Mouse (Mus musculus): Measurements from ENCODE around the gene Gm21915.

Gm21915 gene

DNA sequence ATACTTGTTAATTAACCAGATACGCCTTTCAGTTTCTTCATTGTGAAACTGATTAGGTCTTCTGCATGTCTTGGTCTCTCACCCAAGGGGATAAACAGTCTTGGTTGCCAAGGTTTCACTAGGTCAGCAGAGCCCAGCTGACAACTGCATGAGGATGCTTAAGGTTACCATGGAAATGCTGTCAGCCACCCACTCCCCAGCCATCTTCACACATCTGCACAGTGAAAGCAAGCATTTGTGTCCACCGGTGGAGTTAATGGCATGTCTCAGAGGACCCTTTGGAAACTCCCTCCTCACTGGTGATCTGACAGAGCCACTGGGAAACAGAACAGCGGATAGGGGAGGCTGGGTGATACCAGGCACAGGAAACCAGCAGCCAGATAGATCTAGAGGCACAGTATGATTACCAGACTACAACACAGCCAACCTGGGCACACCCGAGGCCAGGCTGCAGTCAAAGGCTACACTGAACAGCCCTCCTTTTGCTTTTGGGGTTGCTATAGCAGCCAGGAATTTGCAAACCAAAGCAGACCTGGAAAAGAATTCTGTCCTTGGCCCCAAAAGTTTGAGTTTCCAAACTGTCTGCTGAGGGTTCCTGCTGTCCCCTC, 1.0 kb downstream of the Gm21915 start:
- no peak for DNase-seq

DNA sequence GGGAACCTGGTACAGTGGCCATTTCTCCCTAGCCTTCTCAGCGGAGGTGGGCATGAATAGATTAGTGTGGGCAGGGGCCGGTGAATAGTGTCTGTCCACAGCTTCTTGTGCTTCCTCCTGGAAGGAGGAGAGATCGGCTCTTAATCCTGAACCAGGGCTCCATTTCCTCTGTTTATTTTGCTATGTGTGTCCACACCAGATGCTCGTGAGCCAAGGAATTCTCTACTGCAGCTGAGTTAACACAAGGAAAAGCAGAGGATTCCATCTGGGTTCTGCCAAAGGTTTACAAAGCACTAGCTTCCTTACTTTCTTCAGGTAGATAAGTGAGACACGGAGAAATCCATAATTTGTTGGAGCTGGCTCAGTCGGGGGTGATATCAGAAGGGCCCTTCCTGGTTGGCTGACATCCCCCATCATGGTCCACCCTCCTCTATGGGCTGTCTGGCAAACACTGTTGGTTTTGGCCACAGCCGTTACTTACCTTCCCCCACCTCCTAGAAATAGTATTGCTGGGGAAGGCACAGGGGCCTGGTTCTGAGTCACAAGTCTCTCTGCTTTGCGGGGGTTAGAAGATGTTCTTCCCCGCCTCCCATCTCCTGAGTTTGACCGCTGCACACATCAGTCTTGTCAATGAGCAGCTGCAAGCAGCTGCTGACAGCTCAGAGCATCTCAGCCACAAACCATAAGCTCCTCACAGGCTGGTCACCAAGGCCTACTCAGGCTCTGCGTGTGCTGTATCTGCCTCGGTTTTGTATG, 5.0 kb downstream of the Gm21915 start:
- DNase-seq, result no peak

DNA sequence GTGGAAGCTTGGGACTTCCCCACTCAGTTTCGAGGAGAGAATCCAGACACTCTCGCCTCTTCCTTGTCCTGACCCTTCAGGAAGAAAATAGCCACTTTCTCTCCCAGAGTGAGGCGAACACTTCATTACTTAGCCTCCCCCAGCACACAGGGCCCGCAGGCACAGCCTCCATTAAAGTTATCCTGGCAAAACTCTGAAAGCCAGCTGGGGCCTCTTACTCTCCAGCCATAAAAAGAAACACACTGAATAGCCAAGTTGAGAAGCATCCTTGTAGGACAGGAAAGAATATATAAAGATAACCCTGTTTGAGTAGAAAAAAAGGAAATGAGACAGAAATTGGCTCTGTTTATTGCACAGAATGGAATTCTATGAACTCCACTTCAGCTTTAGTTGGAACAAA, 8.2 kb downstream of the Gm21915 start:
- DNase-seq, result no peak

DNA sequence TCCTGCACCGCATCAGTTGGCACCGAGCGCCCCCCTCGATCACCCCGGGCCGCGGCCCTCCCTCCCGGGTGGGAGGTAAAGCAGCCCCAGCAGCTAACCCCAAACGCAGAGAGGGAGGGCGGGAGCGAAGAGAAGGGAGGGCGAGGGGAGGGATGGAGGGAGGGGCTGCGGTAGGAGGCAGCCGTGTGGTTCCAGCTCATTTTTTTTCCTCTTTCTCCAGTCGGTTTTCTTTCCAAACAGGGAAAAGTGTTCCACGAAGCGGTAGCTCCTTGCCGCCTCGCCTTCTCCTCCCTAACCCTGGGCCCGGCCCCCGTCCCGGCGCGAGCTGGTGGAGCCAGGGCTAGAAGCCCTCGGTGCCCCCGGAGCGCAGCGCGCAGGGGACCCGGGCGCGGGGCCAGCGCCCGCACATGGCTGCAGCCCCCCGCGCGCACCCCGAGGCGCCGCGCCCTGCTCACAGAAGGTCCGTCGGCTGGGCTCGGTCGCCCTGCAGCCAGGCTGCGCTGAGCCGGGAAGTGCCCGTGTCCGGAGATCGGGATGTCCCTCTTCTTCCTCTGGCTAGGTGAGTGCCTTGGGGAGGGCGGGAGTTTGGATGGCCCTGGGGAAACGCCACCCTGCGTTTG, 15.5 kb downstream of the Gm21915 start, which contains the start of gene Clmp:
Gene Clmp (plus strand): TSS at position 162 of the 620 bp plus-strand sequence.
- DNase-seq, result no peak

DNA sequence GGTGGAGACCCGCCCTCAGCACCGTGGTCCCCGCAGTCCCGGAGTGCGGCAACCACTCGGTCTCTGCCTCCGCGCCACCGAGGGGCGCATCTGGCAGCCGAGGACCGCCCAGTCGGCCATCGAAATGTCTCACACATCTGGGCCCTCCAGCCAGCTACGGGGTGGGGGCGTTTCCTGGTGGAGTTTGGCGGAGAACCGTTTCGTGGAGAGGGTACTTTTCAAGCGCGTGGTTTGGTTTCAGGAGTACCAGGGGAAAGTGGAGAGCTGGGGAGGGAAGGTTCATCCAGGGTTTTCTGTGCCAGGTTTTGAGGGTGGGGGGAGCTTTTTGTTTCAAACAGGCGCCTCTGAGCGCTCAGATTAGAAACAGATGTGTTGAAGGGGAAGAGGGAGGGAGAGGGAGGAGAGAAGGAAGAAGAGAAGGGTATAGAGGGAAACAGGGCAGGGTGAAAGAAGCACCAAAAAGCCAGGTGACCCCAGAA, 16.0 kb downstream of the Gm21915 start:
- no peak for DNase-seq

DNA sequence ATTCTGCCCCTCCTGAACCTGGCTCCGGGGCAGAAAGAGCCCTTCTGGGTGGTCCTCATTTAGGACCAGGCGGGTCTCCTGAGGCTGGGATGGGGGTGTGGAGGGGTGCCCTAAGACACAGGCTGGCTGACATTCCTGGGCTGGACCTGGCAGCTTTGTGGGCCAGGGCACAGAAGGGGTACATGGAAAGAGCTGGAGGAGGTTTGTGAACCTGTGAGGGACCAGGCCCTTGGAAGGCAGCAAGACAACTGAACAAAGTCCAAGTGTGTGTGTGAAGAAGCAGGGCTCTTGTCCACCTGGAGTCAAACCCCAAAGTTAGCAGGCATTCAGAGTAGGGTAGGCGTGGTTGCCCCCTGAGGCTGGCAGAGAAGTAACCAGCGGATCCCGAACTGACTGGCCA, 16.6 kb downstream of the Gm21915 start:
- DNase-seq, result no peak

DNA sequence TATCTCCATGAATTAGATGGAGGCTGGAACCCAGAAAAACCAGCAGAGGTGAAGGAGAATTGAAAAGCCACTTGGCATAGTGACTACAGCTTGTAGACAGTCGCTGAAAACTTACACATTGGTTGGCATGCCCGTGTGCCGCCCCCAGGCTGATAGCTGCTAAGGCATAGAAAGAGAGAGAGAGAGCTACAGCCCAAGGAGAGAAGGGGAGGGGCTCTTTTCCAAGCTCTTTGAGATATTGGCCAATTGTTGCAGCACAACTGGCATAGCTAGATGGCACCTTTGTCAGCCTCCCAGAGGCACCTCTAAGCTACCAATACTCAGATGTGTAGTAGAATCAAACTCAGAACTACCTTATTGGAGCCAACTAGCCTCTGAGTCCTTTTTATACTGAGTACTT, 17.1 kb downstream of the Gm21915 start:
- no peak for DNase-seq

DNA sequence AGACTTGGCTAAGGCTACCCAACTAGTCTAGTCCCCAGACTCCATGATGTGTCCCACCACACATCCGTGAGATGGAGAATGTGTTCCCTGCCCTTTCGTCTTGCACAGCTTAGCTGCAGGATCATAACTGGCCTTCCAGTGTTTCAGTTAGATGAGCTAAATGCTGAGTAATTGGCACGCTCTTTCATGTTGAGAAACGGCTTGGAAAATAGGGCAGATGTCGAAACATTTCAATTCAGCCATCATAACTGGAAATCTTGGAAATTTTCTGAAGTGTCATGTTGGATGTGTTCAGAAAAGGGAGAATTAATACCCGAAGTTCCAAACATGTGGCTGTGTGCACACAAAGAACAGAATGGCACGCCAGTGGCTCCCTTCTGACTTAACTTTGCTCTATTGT, 20.1 kb downstream of the Gm21915 start:
- DNase-seq, result no peak

DNA sequence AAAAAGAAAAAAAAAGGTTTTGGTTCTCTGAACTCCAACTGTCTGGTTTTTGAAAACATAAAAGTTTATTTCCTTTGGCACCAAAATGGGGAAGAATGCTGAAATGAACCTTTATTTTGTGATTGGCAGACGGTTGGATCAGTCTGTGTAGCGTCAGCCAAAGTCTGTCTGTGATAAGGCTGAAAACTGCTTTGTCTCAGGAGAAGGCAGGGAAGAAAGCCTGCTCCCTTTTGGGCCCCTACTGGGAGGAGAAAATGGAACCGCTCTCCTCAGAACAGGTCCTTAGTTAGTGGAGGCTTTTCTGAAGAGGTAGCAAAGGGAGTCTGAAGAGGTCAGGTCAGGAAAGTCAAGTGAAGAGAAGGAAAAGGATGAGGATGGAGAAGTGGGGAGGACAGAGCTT, 22.6 kb downstream of the Gm21915 start:
- no peak for DNase-seq

DNA sequence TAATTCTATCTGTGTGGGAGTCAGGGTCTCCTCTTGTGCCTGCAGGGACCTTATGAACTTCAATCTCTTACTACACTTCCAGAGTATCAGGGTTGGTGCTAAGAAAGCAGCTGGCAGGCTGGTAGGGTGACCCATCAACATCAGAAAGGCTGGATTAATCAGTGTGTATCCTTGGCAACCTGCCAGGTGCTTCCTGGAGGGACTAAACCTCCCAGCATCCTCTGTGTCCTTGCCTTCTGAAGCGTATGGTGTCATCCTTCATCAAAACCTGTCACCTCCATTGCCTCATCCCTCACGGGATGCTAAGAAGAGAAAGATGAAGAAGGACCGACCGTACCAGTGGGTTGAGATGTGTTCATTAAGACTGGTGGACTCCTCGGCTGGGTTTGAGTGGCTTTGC, 23.4 kb downstream of the Gm21915 start:
- peak; percentile 21 for DNase-seq

DNA sequence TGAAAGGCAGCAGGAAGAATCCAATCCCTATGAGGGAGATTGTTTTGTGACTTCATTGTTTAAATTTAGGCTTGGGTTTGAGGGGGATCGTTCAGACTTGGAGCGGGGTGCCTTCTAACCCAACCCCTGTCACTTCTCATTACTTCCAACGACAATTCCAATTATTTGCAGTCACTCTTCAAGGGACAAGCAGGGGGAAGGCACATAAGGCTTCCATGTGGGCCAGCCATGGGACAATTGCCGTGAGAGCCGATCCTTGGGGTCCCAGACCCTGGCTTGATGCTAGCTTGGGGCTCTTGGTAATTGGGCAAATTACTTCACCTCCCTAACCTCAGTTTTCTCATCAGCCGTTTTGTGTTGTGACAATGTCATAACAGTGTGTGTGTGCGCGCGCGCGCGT, 23.9 kb downstream of the Gm21915 start:
- no peak for DNase-seq

DNA sequence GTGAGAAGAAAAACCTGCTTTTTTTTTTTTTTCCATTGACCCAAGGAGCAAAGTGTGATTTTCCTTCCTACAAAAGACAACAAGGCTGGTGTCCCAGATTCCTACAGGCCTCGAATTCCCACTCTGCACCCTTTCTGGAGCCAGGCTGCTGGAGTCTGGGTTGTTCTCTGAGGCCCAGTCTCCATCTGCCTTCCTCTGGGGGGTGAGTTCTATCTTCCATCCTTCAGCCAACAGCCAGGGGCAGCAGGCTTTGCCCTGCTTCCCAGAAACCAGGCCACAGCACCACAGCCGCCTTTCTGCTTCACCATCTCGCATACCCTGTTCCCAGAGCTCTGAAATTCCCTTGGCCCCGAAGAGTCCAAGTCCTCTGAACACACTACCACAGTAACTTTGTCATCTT, 25.7 kb downstream of the Gm21915 start:
- no peak for DNase-seq

DNA sequence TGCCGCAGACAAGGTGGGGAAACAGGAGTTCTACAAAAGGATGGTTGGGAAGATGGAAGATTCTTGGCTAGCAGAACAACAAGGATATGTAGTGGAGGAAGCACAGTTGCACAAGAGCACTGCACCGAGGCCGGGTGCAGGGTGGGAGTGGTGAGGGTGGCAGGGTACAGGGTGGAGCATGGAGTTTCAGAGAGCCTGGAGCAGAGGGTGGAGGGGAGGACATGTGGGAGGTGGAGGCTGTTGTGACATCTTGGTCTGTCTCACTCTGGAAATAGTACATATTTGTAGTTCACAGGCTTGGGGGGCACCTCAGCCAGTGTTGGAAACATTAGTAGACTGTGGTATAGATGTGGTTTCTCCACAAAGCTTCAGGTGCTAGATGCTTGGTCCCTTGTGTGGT, 28.8 kb downstream of the Gm21915 start:
- no peak for DNase-seq

DNA sequence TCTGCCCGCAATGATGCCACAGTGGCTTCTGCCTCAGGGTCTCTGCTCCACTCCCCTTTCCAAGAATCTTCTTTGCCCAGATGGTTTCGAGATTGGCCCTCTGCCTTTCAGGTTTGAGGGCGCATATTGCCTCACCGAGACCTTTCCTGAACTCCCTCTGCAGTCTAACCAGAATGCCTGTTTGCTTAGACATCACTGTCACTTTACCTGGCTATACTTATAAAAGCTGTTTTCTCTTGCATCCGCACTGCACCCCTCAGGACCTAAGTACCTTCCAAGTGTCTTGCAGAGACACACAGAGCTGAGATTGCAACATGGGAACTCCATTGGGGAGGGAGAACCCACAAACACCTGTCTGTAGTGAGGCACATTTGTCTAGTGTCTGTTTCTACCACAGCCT, 29.8 kb downstream of the Gm21915 start:
- no peak for DNase-seq

DNA sequence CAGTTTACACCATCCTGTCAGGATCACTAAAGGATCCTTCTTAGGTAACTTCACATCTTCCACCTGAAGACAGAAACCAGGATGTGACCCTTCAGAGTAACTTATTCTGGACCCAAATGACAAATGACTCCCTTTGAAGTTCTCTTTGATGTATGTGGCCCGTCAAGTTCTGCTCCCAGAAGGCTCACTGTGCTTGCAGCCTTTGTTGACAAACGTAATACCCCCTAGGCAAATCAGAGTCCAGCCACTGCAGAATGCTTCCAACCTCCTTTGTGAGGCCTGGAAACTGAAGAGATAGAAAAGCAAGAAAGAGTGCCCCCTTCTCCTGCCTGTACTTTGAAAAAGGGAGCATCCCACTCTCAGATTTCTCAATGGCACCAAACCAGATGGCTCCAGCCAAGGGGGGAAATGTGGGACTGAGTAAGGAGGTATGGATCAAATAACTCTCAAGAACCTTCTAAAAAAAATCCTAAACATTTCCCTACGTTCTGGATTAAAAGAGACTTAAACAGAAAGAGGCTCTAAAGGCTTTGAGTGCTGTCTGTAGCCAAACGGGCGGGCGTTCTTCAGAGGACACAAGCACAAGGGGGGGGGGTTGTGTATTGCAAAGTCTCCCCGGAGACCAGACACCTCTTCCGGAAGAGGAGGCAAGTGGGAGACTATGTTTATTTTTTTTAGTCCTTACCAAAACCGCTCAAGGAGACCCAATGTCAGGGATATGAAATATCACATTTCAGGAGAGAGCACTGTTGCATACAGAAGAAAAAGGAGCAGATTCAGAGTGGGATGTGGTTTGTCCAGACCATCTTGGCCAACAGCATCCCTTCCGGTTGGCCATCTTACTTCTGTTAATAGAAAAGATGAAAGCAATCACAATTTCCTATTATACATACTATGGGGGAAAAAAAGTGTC, 34.2 kb downstream of the Gm21915 start:
- no peak for DNase-seq

DNA sequence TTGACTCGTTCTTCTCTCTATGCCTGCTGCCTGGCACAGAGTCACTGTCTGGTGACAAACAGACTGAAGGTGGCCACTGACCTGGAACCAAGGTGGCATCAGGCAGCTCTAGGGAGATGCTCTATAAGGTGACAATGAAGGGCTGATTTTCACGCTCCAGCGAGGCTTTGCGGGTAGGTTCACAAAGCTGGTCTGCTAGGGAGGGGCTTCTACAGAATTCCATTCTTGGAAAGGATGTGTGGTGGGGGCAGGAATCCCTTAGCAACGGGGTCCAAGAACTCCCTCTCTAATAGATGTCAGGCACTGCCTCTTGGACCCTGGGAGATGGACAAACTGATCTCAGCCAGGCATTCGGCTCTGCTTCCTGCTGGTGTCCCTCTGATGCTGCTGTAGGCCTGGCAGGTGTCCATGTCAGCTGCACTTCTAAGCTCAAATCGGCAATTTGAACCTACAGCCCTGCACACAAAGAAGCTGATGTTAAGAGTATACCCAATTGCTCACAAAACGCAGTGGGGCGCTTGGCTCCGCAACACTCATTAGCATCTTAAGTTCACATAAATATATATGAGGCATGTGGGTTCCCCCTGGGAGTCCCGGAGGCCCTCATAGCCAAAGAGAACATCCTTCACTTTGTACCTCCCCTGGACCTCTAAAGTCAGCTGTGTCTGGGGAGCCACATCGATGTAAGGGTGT, 38.2 kb downstream of the Gm21915 start:
- DNase-seq, result no peak

DNA sequence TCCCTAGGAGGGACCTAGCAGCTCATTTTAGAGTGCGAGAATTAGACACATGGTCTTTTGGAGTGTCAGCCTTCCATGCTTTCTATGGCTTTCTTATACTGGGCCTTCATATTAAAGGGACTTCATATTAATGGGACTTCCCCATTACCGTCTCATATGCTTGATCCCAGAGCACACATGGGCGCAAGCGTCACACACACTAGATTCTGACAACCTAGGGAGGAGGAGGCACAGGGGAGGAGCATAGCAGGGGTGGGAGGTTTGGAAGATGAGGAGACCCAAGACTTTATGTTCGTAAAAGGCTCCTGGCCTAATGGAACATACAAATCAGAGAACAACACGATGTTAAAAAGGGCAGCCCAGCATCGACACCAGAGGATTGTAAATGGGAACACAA, 38.7 kb downstream of the Gm21915 start:
- no peak for DNase-seq

DNA sequence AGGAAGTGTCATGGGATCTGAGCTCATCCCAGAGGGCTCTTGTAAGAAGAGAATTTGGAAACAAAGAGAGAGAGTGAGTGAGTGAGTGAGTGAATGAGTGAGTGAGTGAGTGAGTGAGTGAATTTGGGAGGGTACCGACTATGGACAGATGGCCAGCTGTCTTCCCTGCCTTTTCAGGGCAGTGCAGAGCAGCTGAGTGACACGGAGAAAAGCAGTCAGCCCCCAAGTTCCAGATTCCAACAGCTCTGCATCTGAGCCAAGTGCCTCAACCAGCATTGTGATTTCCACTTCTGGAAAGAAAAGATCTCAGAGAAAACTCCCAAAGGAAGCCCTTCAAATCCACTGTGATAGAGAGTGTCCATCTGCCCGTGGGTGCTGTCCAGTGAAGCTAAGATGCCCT, 39.2 kb downstream of the Gm21915 start:
- DNase-seq, result no peak

DNA sequence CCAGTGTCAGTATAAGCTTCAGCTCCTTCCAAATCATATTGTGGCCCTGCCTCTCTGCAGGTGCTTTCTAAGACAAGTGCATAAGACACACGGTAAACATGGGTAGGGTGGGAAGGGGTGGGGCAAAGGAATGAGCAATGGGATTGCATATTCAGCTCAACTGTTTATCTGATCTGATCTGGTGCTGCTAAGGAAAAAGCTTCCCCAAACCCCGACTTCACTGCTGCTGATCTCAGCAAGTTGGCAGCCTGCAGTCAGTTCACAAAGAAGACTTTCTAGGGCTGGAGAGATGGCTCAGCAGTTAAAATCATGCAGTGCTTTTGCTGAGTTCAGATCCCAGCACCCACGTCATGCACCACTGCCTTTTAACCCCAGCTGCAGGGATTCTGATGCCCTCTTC, 39.6 kb downstream of the Gm21915 start:
- no peak for DNase-seq

DNA sequence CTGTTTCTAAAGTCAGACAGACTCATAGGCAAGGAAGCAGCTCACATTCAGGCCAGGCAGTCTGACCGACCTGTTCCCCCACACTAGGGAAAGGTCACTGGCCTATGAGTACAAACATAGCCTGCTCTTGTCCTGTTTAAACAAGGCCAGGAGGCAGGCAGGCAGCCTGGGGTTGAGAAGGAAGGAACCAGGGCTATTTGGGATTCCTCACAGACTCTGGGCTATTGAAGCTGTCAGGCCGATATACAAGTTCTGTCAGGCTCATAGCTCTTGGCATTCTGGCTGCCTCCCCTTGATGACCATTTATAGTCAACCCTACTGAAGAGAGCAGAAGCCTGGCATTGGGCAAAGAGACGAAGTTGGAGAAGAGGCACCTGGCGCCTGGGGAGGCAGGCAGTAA, 41.2 kb downstream of the Gm21915 start:
- DNase-seq, result no peak

DNA sequence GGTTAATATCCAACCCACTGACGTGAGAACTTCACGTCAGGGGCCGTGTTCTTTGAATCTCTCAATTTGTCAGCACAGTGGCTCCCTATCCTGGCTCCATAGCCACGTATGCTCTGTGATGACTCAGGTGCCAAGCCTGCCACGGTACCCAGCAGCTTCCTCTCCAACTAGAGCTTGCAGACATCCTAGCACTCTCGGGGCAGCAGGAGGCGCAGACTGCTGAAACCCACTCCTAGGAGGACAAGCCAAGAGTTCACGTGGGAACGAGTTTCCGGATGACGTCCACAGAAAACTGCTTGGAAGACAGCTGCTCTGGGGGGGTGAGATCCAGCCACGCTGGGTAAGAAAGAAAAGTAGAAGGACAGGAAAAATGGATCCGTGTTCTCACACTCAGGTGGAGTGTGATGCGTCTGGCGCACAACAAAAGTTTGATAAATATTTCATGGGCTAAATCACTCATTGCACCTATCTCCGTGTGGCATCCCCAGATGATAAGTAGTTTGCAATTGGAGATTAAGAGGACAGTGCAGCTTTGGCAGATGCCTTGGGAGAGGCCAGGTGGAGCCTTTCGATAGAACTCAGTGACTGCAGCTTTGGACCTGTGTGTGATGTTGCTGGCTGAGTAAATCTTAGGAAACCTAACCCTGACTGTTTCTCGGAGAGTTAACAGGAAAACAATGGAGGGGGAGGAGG, 46.9 kb downstream of the Gm21915 start:
- DNase-seq, result peak; percentile 41

DNA sequence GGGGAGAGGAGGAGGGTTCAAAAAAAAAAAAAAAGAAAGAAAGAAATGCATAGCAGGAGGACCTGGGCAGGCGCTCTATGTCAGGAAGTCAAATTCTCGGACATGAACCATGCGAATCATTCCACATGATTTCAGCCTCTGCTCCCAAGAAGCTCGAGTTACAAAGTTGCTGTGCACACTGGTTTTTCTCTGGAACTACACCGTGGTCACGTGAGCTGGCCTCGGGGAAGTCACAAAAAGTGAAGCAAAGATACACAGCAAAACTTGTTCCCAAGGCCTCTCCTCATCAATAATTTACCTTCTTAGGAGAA, 47.4 kb downstream of the Gm21915 start:
- DNase-seq, result peak; percentile 19
